Mouse (Mus musculus) lung, postnatal 4 days (tissue): Measurements from ENCODE around the gene Gm20518.

Experiments
- DNase-seq, 2 experiments: peaks; one replicate each; pipeline ENCODE4 v3.0.0; 2021

Gm20518 gene

GRCm38 (mm10) chr16:17891567-17891959 lies at the start of gene Gm20518:
Gm20518 (minus strand) TSS chr16:17891671.
- DNase-seq = peak; percentile 99

GRCm38 (mm10) chr16:17939255-17939751 lies 47.8 kb upstream of the Gm20518 start:
- no peak for DNase-seq

DNA sequence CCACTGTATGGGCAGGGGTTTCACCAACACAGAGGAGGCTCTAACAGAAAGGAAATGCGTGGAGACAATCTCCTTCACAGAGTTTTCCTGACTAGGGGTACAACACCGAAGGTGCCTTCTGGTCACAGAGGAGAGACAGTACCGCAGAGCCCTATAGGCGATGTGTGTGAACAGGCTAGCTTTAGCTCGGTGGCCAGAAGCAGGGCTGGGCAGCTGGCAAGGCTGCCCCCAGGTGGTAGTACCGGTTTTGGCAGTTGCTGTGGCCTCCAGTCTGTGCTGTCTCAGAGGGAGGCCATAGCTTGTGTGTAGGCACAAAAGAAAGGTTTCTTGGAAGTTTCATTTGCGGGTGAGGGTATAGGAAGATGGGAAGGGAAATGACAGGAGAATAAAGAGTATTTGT lies 47.4 kb upstream of the Gm20518 start:
- peak; percentile 80 to 85 for DNase-seq

- DNase-seq = no peak
Measured at GRCm38 (mm10) chr16:17938187-17938586, 46.7 kb upstream of the Gm20518 start.

GRCm38 (mm10) chr16:17936776-17937175 lies 45.3 kb upstream of the Gm20518 start:
- peak; percentile 43 to 74 for DNase-seq

- DNase-seq = no peak
Measured at GRCm38 (mm10) chr16:17934445-17934910, 43.0 kb upstream of the Gm20518 start.

DNA sequence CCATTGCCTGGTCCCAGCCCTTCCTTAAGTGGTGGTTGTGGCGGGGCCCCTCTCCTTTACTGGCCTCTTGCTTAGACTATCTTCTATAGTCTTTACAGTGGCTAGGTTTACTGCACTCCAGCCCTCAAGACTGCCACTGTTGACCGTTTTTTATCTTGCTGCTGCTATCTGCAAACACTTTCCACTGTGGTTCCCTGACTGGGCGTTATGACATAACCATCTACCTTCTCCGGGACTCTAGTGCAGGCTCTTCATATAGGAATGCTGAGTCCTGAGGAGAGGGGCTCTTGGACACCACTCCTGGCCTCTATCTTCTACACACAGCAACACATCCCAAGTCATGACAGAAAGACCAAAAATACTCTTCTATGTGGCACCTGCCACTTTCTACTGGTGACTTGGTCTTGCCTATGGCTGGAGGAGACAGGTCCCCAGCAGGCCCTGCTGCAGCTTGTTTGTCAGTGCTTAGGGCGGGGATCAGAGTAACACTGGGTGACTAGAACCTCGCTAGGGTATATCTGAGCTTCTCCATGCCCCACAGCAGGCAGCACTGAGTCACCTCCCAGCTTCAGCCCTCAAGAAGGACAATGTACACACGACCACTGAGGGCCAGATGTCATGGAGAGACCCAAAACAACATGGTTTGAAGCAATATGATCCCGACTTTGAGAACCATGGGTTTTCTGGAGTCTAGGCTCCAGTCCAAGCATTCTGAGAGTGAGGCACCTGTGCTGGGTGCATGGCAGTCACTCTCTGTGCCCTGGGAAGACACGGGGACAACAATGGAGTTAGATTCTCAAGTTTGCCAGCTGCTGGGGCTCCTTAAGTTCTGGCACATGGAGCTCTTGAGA lies 42.3 kb upstream of the Gm20518 start:
- no peak for DNase-seq

DNA sequence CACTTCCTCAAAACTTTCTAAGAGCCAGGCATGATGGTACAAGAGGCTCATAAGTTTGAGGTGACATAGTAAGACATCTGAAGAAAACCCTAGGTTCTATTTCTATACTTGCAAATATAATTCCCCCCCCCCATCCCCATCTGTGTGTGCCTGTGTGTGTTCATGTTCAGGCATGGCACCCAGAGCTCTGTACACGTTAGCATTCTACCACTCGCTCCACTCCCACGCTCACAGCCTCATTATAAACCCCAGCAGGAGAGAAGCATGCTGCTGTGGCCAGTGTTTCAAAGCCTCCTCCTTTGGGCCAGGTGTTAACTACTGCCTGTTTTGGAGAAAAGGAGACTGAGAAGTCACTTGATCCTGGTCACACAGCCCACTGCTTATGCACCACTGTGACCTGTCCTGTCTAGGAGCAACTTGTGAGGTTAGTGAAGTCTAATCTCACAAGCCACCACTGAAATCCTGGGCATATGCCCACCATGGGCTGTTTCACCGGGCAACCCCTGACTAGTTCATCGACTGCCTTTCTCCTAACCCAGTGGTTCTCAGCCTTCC lies 40.5 kb upstream of the Gm20518 start:
- DNase-seq = no peak

DNA sequence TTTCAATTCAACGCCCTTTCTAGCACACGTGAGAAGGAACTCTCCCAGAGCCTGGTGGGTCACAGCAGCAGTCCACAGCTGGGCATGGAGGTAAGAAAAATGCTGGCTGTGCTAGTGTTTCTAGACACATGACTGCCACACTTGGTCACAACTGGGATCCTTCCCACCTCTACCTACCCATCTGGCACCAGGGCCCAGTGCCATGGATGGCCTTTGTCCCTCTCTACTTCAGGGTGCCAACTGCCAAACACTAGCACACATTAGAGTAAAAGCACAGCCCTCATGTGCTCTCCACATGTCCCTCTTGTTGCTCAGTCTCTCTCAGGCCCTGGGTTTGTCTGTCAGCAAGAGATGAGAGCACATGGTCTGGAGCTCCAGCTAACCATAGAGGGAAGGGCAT lies 38.2 kb upstream of the Gm20518 start:
- no peak for DNase-seq

DNA sequence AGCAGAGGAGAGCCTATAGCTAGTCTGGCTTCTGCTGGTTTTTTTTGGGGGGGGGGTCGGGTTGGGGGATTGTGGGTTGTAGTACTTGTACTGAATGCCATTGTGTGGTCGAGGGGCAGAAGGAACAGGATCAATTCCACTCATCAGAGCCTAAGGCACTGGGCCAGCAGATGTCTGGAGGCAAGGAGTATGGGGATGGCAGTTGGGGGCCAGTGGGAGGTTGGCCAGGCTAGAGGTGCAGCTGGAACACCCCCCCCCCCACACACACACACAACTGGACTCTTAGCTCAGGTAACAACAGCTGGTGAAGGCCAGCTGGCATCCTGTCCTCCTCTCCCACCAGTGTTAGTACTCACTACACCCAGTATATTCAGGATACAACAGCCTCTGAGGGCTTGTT lies 37.7 kb upstream of the Gm20518 start:
- no peak for DNase-seq

DNA sequence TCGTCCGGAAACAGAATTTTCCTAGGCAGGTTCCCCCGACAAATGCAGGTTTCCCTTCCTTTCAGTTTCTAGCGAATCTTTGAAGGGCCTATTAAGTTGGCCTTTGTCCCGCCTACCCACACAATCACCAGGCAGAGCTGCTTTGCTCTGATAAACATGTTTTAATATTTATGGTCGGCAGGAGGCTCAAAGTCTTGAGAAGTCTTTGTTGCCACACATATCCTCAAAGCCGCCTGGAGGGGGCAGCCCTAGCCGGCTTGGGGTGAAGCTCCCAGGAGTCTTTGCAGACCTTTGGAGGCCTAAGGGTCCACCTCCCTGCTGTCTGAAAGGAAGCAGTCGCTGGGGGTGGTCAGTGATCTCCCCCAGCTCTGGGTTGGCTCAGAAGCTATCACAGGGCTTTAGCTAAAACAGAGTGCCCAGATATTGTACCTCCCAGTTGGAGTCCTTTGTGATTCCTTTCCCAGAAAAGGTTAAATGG lies 37.2 kb upstream of the Gm20518 start:
- peak; percentile 90 to 93 for DNase-seq

DNA sequence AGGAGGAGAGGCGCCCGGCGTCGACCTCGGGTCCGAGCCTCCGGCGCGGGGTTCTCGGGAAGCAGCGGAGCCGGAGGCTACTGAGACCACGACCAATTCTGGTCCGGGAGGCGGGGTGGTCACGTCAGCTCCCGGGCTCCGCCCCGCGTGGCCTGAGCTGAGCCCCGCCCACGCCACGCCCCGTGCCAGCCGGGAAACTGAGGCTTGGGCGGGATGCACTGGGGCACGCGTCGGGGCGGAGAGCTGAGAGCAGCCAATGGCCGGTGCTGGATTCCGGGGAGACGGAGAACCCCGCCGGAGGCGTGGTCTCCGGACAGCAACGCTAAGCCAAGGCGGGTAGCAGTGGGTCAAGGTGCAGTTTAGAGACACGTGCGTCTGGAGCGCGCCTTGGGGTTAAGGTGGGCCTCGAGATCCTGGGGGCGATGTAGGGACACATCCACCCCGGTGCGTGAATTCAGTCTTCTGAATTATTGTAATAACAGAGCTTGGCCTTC lies 36.7 kb upstream of the Gm20518 start, which contains the start of gene Slc25a1:
Gene Slc25a1, minus strand, starts transcription at position 133 of the 494 bp plus-strand sequence.
- DNase-seq = peak; percentile 83 to 87

- DNase-seq = peak in 1 of 2 experiments; percentile 60
Measured at GRCm38 (mm10) chr16:17927351-17928082, 36.0 kb upstream of the Gm20518 start.

GRCm38 (mm10) chr16:17922163-17922538 lies 30.7 kb upstream of the Gm20518 start:
- DNase-seq = no peak

DNA sequence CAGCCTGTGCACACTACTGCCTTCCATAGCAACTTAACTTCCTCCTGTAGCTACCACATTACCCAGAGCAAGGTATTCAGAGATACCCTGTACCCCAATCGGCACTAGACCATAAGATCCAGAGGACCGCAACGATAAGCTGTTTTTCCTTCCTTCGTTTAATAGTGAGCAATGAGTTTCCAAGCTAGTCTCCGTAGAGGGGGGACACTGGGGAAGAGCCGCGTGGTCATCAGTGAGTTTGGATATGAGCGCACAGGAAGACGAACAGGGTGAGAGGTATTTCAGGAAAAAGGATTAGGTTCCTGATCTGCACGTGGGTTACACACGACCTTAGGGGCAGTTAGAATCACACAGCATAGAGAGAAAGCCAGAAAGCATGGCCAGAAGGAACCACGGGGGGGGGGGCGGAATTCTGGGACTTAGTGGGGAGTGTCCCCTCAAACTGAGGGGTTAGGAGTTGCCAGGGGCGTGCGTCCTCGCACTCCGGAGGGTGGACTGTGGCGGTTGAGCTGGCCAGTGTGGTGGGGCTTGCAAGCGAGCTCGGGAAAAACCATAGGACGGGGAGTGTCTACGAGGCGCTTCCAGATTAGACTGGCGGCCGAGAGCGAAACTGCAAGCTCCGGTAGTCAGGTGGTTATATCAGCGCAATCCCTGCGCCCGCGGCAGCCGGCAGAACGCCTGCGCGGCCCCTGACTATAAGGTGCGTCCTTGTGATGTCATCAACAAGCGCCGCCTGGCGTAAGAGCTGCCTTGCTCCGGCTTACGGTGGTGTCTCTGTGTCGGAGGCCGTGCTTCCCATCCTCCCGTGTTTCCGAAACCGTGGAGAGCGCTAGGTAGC lies 30.1 kb upstream of the Gm20518 start:
- peak; percentile 96 to 97 for DNase-seq

GRCm38 (mm10) chr16:17920586-17920985 lies 29.1 kb upstream of the Gm20518 start:
- DNase-seq = no peak

- DNase-seq = peak in 1 of 2 experiments; percentile 47
Measured at GRCm38 (mm10) chr16:17914307-17915249, 23.1 kb upstream of the Gm20518 start, which contains the start of gene Gsc2. Gsc2 (minus strand) TSS chr16:17915059.

DNA sequence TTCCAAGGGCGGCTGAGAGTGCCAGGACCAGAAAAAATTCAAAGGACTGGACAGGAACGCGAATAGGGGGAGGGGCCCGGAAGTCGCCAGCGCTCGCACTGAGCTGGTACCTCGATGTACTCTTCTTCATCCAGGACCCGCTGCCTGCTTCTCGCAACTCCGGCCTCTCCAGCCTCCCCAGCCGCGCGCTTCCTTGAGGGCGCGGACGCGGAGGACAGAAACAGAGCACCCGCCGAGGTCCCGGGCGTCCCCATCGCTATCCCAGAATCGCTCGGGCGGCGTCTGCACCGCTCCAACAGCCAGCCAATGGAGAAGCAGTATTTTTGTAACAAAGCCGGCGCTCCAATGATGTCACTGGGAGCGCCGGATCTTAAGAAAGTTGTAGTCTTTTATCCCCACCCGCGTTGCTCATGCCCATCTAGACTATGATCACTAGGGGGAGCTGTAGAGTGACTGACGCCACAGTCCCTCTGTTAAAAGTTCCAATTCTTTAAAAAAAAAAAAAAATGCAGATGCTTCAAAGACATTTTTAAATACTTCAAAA lies 19.7 kb upstream of the Gm20518 start, which contains the start of gene Ess2:
Gene Ess2, minus strand, starts transcription at position 297 of the 544 bp plus-strand sequence.
- peak; percentile 92 to 93 for DNase-seq

- no peak for DNase-seq
Measured at GRCm38 (mm10) chr16:17898462-17898861, 7.0 kb upstream of the Gm20518 start, which contains the start of the genes Dgcr2 and Tssk2. Dgcr2 (minus strand) TSS chr16:17898562. Tssk2 (plus strand) TSS chr16:17898637.

DNA sequence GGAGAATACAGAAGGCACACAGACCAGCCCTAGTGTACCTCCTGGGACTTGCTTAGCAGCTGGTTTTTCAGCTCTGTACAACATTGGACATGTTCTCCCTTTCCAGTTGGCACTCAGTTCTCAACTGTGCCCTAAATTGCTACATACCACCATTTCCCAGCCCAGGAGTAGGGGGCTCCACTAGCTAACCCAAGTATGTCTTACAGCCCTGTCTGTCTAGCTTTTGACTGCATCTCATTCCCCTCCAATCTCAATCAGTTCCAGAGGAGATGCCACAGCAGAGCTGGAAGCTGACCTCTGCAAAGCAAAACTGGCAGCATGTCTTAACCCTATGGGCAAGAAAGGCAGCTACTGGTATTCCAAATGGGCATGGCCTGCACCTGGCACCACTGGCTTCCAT lies 4.6 kb upstream of the Gm20518 start:
- DNase-seq = no peak
